Mouse (Mus musculus): Measurements from ENCODE around the gene Kng1. TPM values are rescaled to one million over a fixed set of nuclear protein-coding genes. Genes with fewer than 3 reads are reported as not detected.
A peak's percentile ranks its signal among the peaks of the same experiment; 100 is the strongest.

The Kng1 gene
- polyA plus RNA-seq, 1 experiment from 2014 or later: not detected

DNA sequence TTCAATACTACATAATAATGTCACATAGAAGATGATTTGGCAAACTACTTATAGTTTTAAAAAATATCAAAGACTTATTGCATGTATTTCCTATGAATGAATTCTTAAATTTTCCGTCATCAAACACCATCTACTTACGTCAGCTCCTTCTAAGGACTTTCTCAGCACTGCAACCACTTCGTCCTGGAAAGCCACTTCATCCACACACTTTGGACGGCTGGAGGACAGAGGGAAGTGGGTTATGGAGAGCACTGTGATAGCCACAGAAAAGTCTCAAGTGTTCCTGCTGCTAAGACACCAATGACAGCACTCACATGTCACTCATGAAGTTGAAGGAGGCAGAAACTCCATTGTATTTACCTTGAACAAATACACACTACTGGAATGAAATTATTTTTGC is 66.7 kb downstream of the Kng1 start:
- Histone ChIP-seq H3K27me3 (ENCODE audit: control insufficient read depth, insufficient read depth, low read length) (no peaks in the 10 kb centered on the region), H3K4me1 (ENCODE audit: control insufficient read depth, insufficient read depth, low read length) (no peaks in the 10 kb centered on the region)

DNA sequence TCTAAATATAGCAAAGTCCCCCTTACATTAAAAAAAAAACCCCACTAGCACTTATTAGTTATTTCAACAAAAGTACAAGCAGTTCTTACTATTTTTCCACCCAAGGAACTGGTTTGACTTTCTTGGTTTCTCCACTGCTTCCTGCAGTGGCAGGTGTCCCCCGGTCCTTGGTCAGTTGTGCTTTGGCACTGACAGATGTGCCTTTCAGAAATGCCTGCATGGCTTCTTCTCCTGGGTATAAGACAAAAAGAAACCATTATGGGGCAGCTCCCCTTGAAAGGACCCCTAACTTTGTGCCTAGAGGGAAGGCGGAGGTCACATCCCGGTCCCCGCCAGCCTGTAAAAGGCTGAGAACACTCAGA is 69.6 kb downstream of the Kng1 start:
- no peak for ATAC-seq (replicated peaks; ENCODE audit: insufficient number of reproducible peaks, low FRiP score, low TSS enrichment, low read depth)
- Histone ChIP-seq H3K36me3 (replicated peaks; ENCODE audit: control insufficient read depth, insufficient read depth, low read depth, low read length) (no peaks in the 10 kb centered on the region; the same call in none of the 2 replicates), H3K4me1 (ENCODE audit: control insufficient read depth, insufficient read depth, low read length) (no peaks in the 10 kb centered on the region), H3K4me2 (ENCODE audit: low read depth, low read length) (peak overlapping the region; percentile 81), H3K9ac (replicated peaks; ENCODE audit: low read length) (peak overlapping the region; percentile 94), H3K4me3 (ENCODE audit: low read depth, low read length) (peak overlapping the region; percentile 76), H3K27me3 (ENCODE audit: control insufficient read depth, insufficient read depth, low read length) (no peaks in the 10 kb centered on the region), H3K9me3 (replicated peaks; ENCODE audit: control insufficient read depth, low read length) (no peaks in the 10 kb centered on the region), H3K27ac (replicated peaks; ENCODE audit: low read depth, low read length) (peak overlapping the region; percentile 87; the same call in 1 of the 2 replicates)
- 0% methylated on average over 4 of the region's 4 CpGs for WGBS
- no peak for DNase-seq (ENCODE audit: low spot score)

More for the DNA sequence above, 66.7 kb downstream of the Kng1 start:
- DNase-seq (ENCODE audit: low spot score) (no peak), ATAC-seq (replicated peaks; ENCODE audit: insufficient number of reproducible peaks, low FRiP score, low TSS enrichment, low read depth) (no peak)
- Histone ChIP-seq H3K27ac (replicated peaks; ENCODE audit: low read depth, low read length) (no peak overlapping the region), H3K4me2 (ENCODE audit: low read depth, low read length) (no peak overlapping the region), H3K36me3 (replicated peaks; ENCODE audit: control insufficient read depth, insufficient read depth, low read depth, low read length) (no peaks in the 10 kb centered on the region; the same call in none of the 2 replicates), H3K4me3 (ENCODE audit: low read depth, low read length) (no peak overlapping the region), H3K9me3 (replicated peaks; ENCODE audit: control insufficient read depth, low read length) (no peaks in the 10 kb centered on the region), H3K9ac (replicated peaks; ENCODE audit: low read length) (no peak overlapping the region)
- 94% methylated on average over 4 of the region's 4 CpGs for WGBS

DNA sequence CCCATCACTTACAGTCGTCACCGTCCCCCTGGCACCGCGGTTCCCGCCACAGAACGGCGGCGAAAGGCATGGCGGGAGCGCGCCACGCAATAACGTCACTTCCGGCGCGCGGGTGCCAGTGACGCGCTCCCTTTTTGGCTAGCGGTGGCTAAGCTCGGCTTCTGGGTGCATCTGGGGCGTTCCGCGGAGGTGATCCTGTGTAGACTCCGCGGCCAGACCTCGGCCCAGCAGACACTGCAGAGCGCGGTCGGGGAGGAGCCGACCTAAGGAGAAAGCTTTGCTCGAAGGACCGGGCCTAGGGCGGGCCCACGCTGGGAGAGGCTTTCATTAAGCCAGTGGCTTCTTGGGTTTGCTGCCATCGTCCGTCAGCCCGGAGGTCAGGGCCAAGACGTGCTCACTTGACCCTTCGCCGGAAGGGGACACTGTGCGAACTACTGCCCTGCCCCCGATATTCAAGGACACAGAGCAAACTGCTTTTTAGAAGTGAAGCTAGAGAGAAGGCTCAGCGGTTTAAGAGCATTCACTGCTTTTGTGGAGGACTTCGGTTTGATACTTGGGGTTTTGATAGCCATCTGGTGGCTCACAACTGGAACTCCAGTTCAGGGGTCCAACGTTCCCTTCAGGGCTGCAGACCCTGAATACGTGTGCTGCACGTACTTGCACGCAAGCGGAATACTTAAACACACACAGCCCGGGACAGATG is 70.2 kb downstream of the Kng1 start, which contains the start of gene Rfc4:
Gene Rfc4, minus strand, starts transcription at position 65 of the 703 bp plus-strand sequence.
- H3K9me3 ChIP-seq (replicated peaks; ENCODE audit: control insufficient read depth, low read length): no peaks in the 10 kb centered on the region
- under 1% methylated on average over 51 of the region's 51 CpGs for WGBS

GRCm38 (mm10) chr16:23130303-23130702 is 72.6 kb downstream of the Kng1 start:
- 90% methylated on average over 3 of the region's 3 CpGs for WGBS
- no peaks in the 10 kb centered on the region for H3K36me3 ChIP-seq (replicated peaks; ENCODE audit: control insufficient read depth, insufficient read depth, low read depth, low read length)
- ATAC-seq (replicated peaks; ENCODE audit: insufficient number of reproducible peaks, low FRiP score, low TSS enrichment, low read depth): no peak
- no peaks in the 10 kb centered on the region for H3K9me3 ChIP-seq (replicated peaks; ENCODE audit: control insufficient read depth, low read length)
- DNase-seq (ENCODE audit: low spot score): no peak
- H3K4me3 ChIP-seq (ENCODE audit: low read depth, low read length): no peak overlapping the region
- no peak overlapping the region for H3K27ac ChIP-seq (replicated peaks; ENCODE audit: low read depth, low read length)
- H3K4me1 ChIP-seq (ENCODE audit: control insufficient read depth, insufficient read depth, low read length): no peaks in the 10 kb centered on the region
- H3K9ac ChIP-seq (replicated peaks; ENCODE audit: low read length): no peak overlapping the region
- no peaks in the 10 kb centered on the region for H3K27me3 ChIP-seq (ENCODE audit: control insufficient read depth, insufficient read depth, low read length)
- no peak overlapping the region for H3K4me2 ChIP-seq (ENCODE audit: low read depth, low read length)

More for the DNA sequence above, 70.2 kb downstream of the Kng1 start, which contains the start of gene Rfc4:
- ATAC-seq (replicated peaks; ENCODE audit: insufficient number of reproducible peaks, low FRiP score, low TSS enrichment, low read depth) (peak; percentile 93), DNase-seq (ENCODE audit: low spot score) (peak; percentile 94)
- peak within 1 kb of the TSS; percentile 87 for H3K27ac ChIP-seq (replicated peaks; ENCODE audit: low read depth, low read length)
- H3K36me3 ChIP-seq (replicated peaks; ENCODE audit: control insufficient read depth, insufficient read depth, low read depth, low read length): no peaks in the 10 kb centered on the region; the same call in 1 of the 2 replicates
- H3K4me1 ChIP-seq (ENCODE audit: control insufficient read depth, insufficient read depth, low read length): no peaks in the 10 kb centered on the region
- peak within 1 kb of the TSS; percentile 76 for H3K4me3 ChIP-seq (ENCODE audit: low read depth, low read length)
- H3K4me2 ChIP-seq (ENCODE audit: low read depth, low read length): peak within 1 kb of the TSS; percentile 81
- H3K9ac ChIP-seq (replicated peaks; ENCODE audit: low read length): peak within 1 kb of the TSS; percentile 94
- H3K27me3 ChIP-seq (ENCODE audit: control insufficient read depth, insufficient read depth, low read length): no peaks in the 10 kb centered on the region

Small RNA genes within 50 kb of the gene (microRNA-seq; reads per million reads assigned to microRNA genes)
- gene Gm49346 (ENCODE audit: borderline number of aligned reads): 1.4 reads per million

Other genes with a start within 250 kb of the Kng1 start
- gene Crygs, start 246.3 kb upstream of the Kng1 start, polyA plus RNA-seq (2014; fragmentation: Nextera tagmentation; extraction: Ambion mirVana): 0.25 and 1.2 TPM in 2 replicates
- 37.9 and 40.6 TPM in 2 replicates for gene Tbccd1, start 200.2 kb upstream of the Kng1 start, polyA plus RNA-seq (2014; fragmentation: Nextera tagmentation; extraction: Ambion mirVana)
- 111 and 115 TPM in 2 replicates for gene Dnajb11, start 200.0 kb upstream of the Kng1 start, polyA plus RNA-seq (2014; fragmentation: Nextera tagmentation; extraction: Ambion mirVana)
- 0.17 TPM in 1 of 2 replicates, not detected in the other for gene Ahsg, start 166.6 kb upstream of the Kng1 start, polyA plus RNA-seq (2014; fragmentation: Nextera tagmentation; extraction: Ambion mirVana)
- gene Fetub, start 139.5 kb upstream of the Kng1 start, polyA plus RNA-seq (2014; fragmentation: Nextera tagmentation; extraction: Ambion mirVana): 0.25 TPM in 1 of 2 replicates, not detected in the other
- gene Hrg, start 106.8 kb upstream of the Kng1 start, polyA plus RNA-seq (2014; fragmentation: Nextera tagmentation; extraction: Ambion mirVana): not detected in 2 replicates
- gene Kng2, start 28.4 kb upstream of the Kng1 start, polyA plus RNA-seq (2014; fragmentation: Nextera tagmentation; extraction: Ambion mirVana): not detected in 2 replicates
- gene Eif4a2, start 49.6 kb downstream of the Kng1 start, polyA plus RNA-seq (2014; fragmentation: Nextera tagmentation; extraction: Ambion mirVana): 278 and 280 TPM in 2 replicates
- gene Rfc4, start 69.9 kb downstream of the Kng1 start, polyA plus RNA-seq (2014; fragmentation: Nextera tagmentation; extraction: Ambion mirVana): 235 and 245 TPM in 2 replicates
- gene Adipoq, start 88.7 kb downstream of the Kng1 start, polyA plus RNA-seq (2014; fragmentation: Nextera tagmentation; extraction: Ambion mirVana): 0.17 TPM in 1 of 2 replicates, not detected in the other
- 34.9 and 36.6 TPM in 2 replicates for gene St6gal1, start 166.9 kb downstream of the Kng1 start, polyA plus RNA-seq (2014; fragmentation: Nextera tagmentation; extraction: Ambion mirVana)

Data from embryonic facial prominence, embryonic 11.5 days (tissue).